Mouse (Mus musculus): ENCODE measurements around the gene Gtpbp1.

Gtpbp1 gene

GRCm38 (mm10) chr15:79685141-79685641, 5.5 kb upstream of the Gtpbp1 start:
- DNase-seq (ENCODE audit: low read depth), result no peak

- no peak for DNase-seq (ENCODE audit: low read depth)
Observed at GRCm38 (mm10) chr15:79686046-79686869, 4.4 kb upstream of the Gtpbp1 start.

GRCm38 (mm10) chr15:79687175-79687574, 3.5 kb upstream of the Gtpbp1 start:
- peak; percentile 57 for DNase-seq (ENCODE audit: low read depth)

GRCm38 (mm10) chr15:79687646-79688267, 2.9 kb upstream of the Gtpbp1 start, which contains the start of gene Josd1:
TSS of gene Josd1 (minus strand) at chr15:79687919.
- peak; percentile 96 for DNase-seq (ENCODE audit: low read depth)

DNA sequence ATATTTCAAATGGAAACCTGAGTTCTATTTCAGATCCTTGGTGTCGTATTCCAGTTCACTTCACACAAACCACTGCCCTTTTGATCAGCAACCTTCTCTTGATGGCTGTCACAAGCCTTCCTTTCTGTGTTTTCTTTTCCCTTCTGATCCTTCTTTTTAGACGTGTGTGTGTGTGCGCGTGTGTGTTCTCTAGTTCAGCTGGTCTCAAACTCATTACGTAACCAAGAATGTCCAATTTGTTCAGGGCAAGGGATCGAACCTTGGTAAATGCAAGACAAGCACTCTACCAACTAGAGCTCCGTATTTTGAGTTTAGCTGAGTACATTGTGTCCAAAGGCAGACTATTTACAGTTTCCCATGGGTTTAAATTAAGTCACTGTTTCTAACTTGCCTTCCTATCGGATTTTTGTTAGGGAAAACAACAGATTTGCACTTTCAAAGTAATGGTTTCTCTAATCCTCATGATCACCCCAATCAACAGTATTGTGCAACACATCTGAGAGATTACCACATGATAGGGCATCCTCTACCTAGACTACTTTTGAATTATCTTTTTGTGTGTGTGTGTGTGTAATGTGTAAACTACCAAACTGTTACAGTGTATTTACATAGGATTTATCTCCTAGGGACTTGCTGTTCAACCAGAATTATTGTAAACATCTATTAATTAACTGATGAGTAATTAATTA, 2.2 kb upstream of the Gtpbp1 start:
- no peak for DNase-seq (ENCODE audit: low read depth)

GRCm38 (mm10) chr15:79689662-79690425, 801 bp upstream of the Gtpbp1 start:
- DNase-seq (ENCODE audit: low read depth), result no peak

DNA sequence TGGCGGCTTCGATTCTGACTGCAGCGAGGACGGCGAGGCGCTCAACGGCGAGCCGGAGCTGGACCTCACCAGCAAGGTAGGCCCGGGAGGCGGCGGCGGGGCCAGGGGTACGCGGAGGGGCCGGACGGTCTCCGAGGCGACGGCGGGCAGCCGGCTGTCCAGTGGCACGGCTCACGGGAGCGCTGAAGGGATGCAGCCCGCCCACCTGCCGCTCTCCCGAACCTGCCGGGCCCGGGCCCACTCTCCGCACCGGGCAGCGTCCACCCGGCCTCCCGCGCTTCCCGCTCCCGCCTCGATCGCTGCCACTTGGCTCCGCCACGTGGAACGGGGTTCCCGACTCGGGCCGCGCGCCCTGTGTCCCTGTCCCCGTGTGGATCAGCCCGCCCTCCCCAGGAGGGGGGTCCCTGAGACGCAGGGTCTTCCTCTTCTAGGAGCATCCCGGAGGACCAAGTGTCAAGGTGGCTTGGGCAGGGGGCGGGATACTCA, 421 bp downstream of the Gtpbp1 start:
- no peak for DNase-seq (ENCODE audit: low read depth)

DNA sequence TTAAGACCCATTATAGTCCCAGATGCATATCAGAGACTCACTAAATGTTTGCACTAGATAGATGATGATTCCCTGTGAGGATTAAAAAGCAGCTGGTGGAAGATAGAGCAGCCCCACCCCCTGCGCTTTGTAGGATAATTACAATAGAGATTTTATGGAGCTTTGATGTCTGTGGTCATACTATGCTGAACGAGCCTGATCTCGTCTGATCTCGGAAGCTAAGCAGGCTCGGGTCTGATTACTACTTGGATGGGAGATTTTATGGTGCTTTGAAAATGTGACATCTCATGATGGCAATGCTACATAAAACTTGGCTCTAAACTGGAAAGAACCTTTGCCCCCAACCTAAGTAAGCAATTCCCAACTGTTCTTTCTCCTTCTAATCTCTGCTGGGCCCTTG, 1.7 kb downstream of the Gtpbp1 start:
- no peak for DNase-seq (ENCODE audit: low read depth)

GRCm38 (mm10) chr15:79693740-79694139, 3.1 kb downstream of the Gtpbp1 start:
- DNase-seq (ENCODE audit: low read depth), result no peak

GRCm38 (mm10) chr15:79694512-79694911, 3.9 kb downstream of the Gtpbp1 start:
- no peak for DNase-seq (ENCODE audit: low read depth)

GRCm38 (mm10) chr15:79695516-79695915, 4.9 kb downstream of the Gtpbp1 start:
- no peak for DNase-seq (ENCODE audit: low read depth)

- DNase-seq (ENCODE audit: low read depth), result no peak
Observed at GRCm38 (mm10) chr15:79696508-79696907, 5.9 kb downstream of the Gtpbp1 start.

- DNase-seq (ENCODE audit: low read depth), result no peak
Observed at GRCm38 (mm10) chr15:79697011-79697410, 6.4 kb downstream of the Gtpbp1 start.

DNA sequence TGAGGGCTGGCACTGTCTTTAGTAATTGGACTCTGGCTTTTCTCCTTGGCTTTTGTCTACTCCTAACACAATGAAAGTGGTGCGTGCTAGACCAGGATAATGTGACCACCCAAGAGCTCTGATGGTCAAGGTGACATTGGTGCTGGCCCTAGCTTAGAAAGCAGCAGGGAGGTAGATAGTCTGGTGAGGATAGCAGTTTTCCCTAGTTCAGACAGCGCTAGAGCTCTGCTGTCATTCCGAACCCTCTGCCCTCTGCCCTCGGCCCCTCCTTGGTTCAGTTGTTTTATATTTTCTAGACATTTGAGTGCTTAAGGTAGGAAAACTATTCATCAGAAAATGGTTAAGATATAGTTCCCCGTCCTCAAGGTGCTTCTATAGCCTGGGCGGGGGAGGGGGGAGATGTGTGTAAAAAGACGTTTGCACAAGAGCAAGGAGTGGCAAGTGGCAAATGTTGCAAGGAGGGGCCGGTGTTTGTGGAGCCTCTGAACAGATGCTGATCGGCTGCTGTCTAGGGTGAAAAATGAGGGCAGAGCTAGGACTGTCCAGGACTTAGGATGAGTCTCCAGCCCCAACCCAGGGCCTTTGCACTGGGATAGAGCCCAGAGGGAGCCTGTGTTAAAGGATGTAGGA, 7.0 kb downstream of the Gtpbp1 start:
- no peak for DNase-seq (ENCODE audit: low read depth)

DNA sequence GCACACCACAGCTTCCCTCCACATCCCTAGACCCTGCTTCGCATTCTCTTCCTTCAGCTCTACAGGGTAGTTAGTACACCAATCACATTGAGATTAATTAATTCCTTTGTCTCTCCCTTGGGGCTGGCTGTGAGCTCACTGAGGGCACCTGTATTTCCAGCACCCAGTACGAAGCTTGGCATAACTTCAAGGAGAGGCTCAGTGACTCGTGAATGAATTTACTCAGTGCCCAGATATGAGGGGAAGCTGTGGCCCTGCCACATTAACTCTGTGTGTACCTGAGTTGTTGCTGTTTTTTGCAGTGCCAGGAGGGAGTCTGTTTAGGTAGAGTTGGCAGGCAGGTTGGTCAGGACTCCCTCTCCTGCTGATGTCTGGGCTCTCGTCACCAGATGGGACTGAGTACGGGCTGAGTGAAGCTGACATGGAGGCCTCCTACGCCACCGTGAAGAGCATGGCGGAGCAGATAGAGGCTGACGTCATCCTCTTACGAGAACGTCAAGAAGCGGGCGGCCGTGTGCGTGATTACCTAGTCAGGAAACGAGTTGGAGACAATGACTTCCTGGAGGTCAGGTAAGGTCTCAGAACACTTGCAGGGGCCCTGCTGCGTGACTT, 16.1 kb downstream of the Gtpbp1 start:
- DNase-seq (ENCODE audit: low read depth), result no peak

- no peak for DNase-seq (ENCODE audit: low read depth)
Observed at GRCm38 (mm10) chr15:79708229-79708822, 17.7 kb downstream of the Gtpbp1 start.

DNA sequence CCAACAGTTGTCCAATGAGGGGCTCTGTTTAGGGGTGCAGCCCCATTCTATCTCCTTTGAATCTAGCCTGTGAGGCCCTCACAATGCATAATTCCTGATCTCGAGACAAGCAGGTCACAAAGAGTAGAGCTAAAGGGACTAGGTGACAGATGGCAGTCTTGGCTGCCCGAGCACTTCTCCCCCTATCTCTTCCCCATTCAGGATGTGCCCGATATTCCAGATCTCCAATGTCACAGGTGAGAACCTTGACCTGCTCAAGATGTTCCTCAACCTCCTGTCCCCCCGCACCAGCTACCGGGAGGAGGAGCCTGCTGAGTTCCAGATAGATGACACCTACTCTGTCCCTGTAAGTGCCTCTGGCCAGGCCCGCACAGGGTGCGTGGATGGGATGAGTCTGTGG, 25.0 kb downstream of the Gtpbp1 start:
- no peak for DNase-seq (ENCODE audit: low read depth)

GRCm38 (mm10) chr15:79716710-79717109, 26.1 kb downstream of the Gtpbp1 start:
- no peak for DNase-seq (ENCODE audit: low read depth)

- no peak for DNase-seq (ENCODE audit: low read depth)
Observed at GRCm38 (mm10) chr15:79720267-79720666, 29.6 kb downstream of the Gtpbp1 start.

DNA sequence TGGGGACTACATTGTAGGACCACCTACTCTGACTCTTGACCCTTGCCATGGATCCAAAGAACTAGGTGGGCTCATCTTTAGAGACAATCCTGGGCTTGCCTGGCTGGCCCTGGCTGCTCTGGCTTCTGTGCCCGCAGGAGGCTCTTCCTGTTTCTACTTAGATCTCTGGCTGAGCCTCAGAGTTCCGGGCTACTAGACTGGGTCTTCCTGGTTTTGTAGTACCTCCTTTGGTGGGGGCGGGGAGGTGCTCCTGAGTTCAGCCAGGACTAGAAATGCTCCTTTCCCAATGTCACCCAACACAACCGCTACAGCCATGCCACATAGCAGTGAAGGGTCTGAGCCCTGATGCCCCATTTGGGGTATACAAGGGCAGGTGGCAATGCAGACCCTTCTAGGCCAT, 30.2 kb downstream of the Gtpbp1 start:
- no peak for DNase-seq (ENCODE audit: low read depth)
